Mouse (Mus musculus) erythroblast, embryonic 14.5 days (primary cell): ENCODE data around the gene Serpina1b.

ENCODE experiments used
- GATA1 ChIP-seq: IDR thresholded peaks from 2 replicates; pipeline ENCODE4 v1.6.1; 2012; ENCODE audit warnings: low read length, inconsistent platforms, mixed read lengths
- TAL1 ChIP-seq: IDR thresholded peaks from 3 replicates; pipeline ENCODE4 v1.6.1; 2012; ENCODE audit warnings: low read length, inconsistent platforms, mixed read lengths

DNA sequence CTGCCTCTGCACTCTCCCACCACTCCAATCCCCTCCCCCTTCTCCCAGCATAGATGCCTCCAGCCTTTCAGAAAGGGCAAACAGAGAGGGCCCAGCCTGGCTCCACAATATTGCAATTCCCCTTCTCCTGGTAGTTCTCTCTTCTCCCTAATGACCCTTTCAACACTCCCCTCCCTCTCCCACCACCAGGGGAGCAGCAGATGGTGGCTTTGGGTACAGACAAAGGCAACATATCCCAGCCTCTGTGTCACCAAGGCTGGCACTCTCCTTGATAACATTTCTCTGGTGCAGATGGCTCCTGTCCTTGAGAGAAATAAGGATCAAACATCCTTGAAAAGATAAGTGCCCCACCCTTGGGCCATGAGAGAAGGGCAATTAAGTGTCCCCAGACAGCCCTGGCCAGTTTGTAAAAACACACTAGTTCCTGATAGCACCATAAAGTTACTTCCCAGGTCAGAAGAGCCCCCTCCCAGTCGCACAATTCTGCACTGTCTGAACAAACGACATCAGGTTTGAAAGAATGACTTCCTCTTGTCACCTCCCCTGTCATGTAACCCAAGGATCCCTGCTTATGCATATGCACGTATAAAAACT, 141.9 kb downstream of the Serpina1b start:
- no peak for TF ChIP-seq GATA1
- TF ChIP-seq TAL1 = no peak
